Mouse (Mus musculus): ENCODE results near the gene Dppa3.

Dppa3 gene

DNA sequence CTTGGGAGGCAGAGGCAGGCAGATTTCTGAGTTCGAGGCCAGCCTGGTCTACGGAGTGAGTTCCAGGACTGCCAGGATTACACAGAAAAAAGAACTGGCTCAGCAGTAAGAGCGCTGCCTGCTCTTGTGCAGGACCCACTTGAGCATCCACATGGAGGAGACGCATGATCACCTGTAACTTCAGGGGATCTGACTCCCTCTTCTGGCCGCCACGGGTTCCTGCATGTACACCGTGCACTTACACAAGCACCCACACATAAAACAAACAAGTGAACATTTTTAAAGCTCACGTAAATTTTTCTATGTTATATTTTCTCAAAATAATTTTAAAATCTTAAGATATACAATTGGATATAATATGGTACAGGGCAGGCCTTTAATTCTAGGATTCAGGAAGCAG lies 20.7 kb upstream of the Dppa3 start:
- ChIA-PET CTCF (interaction anchor here in 3 of 4 experiments (0.6 to 3.6 kb wide), 15 partner anchors 8 to 273 kb away, joined by 3 to 24 read pairs (median 4); no protein-coding TSS in a partner anchor), POLR2A (interaction anchor here in 3 of 4 experiments (0.6 to 10.4 kb wide), 24 partner anchors 9 to 297 kb away, joined by 3 to 257 read pairs (median 6); partner anchors contain the start of genes Dppa3 (in 2 of the 3), M6pr (in 1 of the 3) and Phc1 (in 1 of the 3))

DNA sequence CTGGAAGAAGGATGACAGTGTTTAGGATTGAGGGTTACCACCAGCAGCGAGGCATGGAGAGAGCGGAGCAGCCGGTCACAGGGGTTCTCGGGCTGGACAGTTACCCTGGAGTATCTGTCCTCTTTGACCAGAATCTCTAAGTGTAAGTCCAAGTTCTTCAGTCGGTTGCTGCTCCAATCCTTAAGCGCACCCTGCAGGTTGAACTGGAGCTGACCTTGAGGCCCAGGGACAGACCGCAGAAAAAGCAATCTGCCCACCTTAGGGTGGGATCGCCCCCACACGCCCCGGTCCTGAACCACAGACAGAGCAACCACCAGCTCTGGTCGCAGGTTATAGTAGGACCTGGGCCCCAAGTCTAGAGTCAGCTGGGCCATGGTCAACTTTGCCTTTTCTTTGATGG lies 19.5 kb upstream of the Dppa3 start:
- CTCF ChIA-PET, result interaction anchor here in 3 of 4 experiments (0.5 to 3.6 kb wide), 5 partner anchors 12 to 62 kb away, joined by 3 to 24 read pairs (median 7); no protein-coding TSS in a partner anchor

DNA sequence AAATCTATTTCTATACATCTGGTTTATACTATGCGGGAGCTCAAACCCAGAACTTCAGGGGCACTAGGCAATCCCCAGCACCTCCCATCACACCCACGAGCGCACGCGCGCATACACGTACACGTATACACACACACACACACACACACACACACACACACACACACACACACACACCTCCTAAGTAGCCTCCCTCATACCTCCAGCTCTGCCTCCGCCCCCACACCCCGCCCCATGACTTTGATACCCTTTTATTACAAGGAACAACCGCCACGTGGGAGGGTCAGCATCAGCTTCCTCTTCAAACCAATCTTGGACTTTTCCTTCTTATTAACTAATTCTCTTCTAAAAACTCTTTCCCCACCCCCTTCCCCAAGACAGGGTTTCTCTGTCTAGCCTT lies 18.5 kb upstream of the Dppa3 start:
- ChIA-PET CTCF (interaction anchor here in 3 of 4 experiments (0.6 to 3.6 kb wide), 9 partner anchors 12 to 1815 kb away, joined by 3 to 24 read pairs (median 6); no protein-coding TSS in a partner anchor), POLR2A (interaction anchor here (0.5 to 10.4 kb wide), 144 partner anchors 8 to 1885 kb away, joined by 3 to 257 read pairs (median 6); partner anchors contain the start of genes Dppa3 (in 3 of the 4), Nanog (in 3 of the 4), Phc1 (in 3 of the 4) and Aicda (in 1 of the 4))

More for the DNA sequence above, 19.5 kb upstream of the Dppa3 start:
- POLR2A ChIA-PET, result interaction anchor here (0.6 to 10.4 kb wide), 48 partner anchors 8 to 298 kb away, joined by 3 to 257 read pairs (median 14); partner anchors contain the start of genes Phc1 (in 3 of the 4), Dppa3 (in 2 of the 4), Nanog (in 2 of the 4) and M6pr (in 1 of the 4)

- ChIA-PET POLR2A (interaction anchor here (0.6 to 10.4 kb wide), 167 partner anchors 7 to 1884 kb away, joined by 3 to 257 read pairs (median 5); partner anchors contain the start of genes Dppa3 (in 3 of the 4), Nanog (in 3 of the 4), Phc1 (in 3 of the 4) and Necap1 (in 2 of the 4)), CTCF (interaction anchor here (0.5 to 3.6 kb wide), 19 partner anchors 15 to 1107 kb away, joined by 3 to 24 read pairs (median 4); partner anchors contain the start of gene Dppa3 (in 1 of the 4))
Observed at GRCm38 (mm10) chr6:122608434-122609376, 17.5 kb upstream of the Dppa3 start.

- POLR2A ChIA-PET, result interaction anchor here (0.5 to 10.4 kb wide), 111 partner anchors 7 to 1414 kb away, joined by 3 to 257 read pairs (median 8); partner anchors contain the start of genes Dppa3 (in 3 of the 4), Nanog (in 3 of the 4), Phc1 (in 3 of the 4) and Apobec1 (in 1 of the 4)
- CTCF ChIA-PET, result interaction anchor here in 3 of 4 experiments (0.6 to 2.3 kb wide), 11 partner anchors 14 to 274 kb away, joined by 3 to 15 read pairs (median 5); partner anchors contain the start of gene Dppa3 (in 1 of the 3)
Observed at GRCm38 (mm10) chr6:122609377-122609728, 16.9 kb upstream of the Dppa3 start.

DNA sequence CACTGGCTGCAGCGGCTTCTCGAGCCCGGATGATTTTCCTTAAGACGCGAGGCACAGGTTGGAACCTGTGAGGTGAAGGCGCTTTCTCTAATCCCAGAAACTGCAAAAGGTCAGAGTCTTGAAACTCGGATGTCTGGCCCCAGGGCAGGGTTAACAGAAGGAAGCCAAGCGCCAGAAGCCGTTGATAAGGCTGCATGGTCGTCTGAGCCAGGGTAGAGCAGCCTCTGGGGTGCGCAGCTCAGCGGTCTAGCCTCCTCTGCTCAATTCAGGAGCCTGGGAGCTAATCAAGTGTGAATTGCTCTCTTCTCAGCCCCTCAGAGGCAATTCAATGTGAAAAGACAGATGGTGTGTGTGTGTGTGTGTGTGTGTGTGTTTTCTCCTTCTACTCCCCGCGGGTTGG lies 16.4 kb upstream of the Dppa3 start, which contains the start of gene Gdf3:
TSS of gene Gdf3 (minus strand) at position 317 of the 400 bp plus-strand sequence.
- POLR2A ChIA-PET, result interaction anchor here (0.5 to 10.4 kb wide), 92 partner anchors 8 to 1415 kb away, joined by 3 to 257 read pairs (median 10); partner anchors contain the start of genes Dppa3 (in 3 of the 4), Nanog (in 3 of the 4), Phc1 (in 3 of the 4) and Apobec1 (in 2 of the 4)

DNA sequence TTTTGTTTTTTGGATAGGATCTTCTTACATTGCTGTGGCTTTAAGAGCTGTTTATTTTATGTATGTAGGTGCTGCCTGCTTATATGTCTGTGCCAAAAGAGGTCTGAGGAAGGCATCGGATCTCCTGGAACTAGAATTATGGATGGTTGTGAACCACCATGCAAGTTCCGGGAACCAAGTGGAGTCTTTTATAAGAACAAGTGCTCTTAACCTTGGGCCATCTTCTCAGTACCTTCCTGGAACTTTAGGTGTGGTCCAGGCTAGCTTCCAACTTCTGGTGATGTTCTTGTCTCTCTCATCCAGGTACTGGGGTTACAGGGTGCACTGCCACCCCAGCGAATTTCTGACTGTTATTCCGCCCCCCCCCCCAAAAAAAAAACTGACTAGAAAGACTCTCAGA lies 13.8 kb upstream of the Dppa3 start:
- POLR2A ChIA-PET, result interaction anchor here in 2 of 4 experiments (0.6 to 10.4 kb wide), 7 partner anchors 10 to 90 kb away, joined by 3 to 257 read pairs (median 12); partner anchors contain the start of genes Dppa3 (in 2 of the 2) and Apobec1 (in 1 of the 2)

More for the DNA sequence above, 16.4 kb upstream of the Dppa3 start, which contains the start of gene Gdf3:
- CTCF ChIA-PET, result interaction anchor here in 3 of 4 experiments (0.6 to 2.3 kb wide), 11 partner anchors 14 to 274 kb away, joined by 3 to 15 read pairs (median 4); partner anchors contain the start of gene Dppa3 (in 1 of the 3)

GRCm38 (mm10) chr6:122614047-122614446 lies 12.2 kb upstream of the Dppa3 start:
- ChIA-PET CTCF (interaction anchor here (0.6 to 2.2 kb wide), 43 partner anchors 9 to 1043 kb away, joined by 3 to 17 read pairs (median 4); partner anchors contain the start of genes Dppa3 (in 2 of the 4), Aicda (in 1 of the 4), Apobec1 (in 1 of the 4) and Rimklb (in 1 of the 4)), POLR2A (interaction anchor here in 3 of 4 experiments (0.6 to 10.4 kb wide), 16 partner anchors 8 to 115 kb away, joined by 3 to 243 read pairs (median 4); partner anchors contain the start of genes Apobec1 (in 1 of the 3) and Dppa3 (in 1 of the 3))

More for the DNA sequence above, 13.8 kb upstream of the Dppa3 start:
- CTCF ChIA-PET, result interaction anchor here in 1 of 4 experiments (0.7 kb wide), 1 partner anchor 309 kb away, joined by 5 read pairs; no protein-coding TSS in a partner anchor

DNA sequence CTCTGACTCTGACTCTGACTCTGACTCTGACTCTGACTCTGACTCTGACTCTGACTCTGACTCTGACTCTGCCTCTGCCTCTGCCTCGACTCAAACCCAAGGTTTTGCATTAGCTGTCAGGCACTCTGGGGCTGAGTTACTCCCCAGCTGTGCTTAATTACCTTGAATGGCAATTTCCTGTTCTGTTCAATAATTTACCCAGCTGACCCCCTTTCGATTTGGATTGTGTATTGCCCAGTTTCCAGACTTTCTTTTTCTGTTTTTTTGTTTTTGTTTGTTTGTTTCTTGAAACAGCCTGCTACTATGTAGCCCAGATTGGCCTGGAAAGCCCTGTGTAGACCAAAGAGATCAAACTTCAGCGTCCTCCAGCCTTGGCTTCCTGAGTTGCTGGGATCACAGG lies 10.2 kb upstream of the Dppa3 start:
- ChIA-PET CTCF (interaction anchor here in 1 of 4 experiments (0.6 kb wide), 1 partner anchor 16 kb away, joined by 3 read pairs; no protein-coding TSS in a partner anchor), POLR2A (interaction anchor here in 1 of 4 experiments (1.4 kb wide), 1 partner anchor 9 kb away, joined by 6 read pairs; no protein-coding TSS in a partner anchor)

DNA sequence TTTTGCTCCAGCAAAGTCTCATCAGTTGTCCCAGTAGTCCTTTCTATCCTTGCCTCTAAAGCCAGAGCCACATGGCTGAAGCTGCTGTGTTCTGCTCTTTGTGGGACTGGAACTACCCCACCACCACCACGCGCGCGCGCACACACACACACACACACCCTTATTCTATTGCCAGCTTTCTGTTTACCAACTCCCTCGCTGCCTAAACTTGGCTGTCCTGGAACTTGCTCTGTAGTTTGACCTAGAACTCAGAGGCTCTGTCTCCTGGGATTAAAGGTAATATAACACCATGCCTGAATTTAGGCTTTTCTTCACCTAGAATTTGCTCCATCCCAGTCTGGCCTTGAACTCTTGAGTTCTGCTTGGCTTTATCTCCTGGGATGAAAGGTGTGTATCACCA lies 5.1 kb upstream of the Dppa3 start:
- ChIA-PET POLR2A (interaction anchor here in 2 of 4 experiments (0.6 to 13.2 kb wide), 5 partner anchors 10 to 1356 kb away, joined by 3 to 257 read pairs (median 4); partner anchors contain the start of gene Gdf3 (in 2 of the 2)), CTCF (interaction anchor here in 1 of 4 experiments (0.8 kb wide), 1 partner anchor 59 kb away, joined by 3 read pairs; no protein-coding TSS in a partner anchor)

GRCm38 (mm10) chr6:122624480-122624879 lies 1.7 kb upstream of the Dppa3 start:
- ChIA-PET POLR2A (interaction anchor here (0.6 to 15.9 kb wide), 35 partner anchors 8 to 316 kb away, joined by 3 to 257 read pairs (median 4); partner anchors contain the start of genes Gdf3 (in 4 of the 4), Apobec1 (in 2 of the 4), M6pr (in 1 of the 4) and Nanog (in 1 of the 4)), CTCF (interaction anchor here in 2 of 4 experiments (0.6 to 1.8 kb wide), 12 partner anchors 9 to 68 kb away, joined by 3 to 11 read pairs (median 4); no protein-coding TSS in a partner anchor)

DNA sequence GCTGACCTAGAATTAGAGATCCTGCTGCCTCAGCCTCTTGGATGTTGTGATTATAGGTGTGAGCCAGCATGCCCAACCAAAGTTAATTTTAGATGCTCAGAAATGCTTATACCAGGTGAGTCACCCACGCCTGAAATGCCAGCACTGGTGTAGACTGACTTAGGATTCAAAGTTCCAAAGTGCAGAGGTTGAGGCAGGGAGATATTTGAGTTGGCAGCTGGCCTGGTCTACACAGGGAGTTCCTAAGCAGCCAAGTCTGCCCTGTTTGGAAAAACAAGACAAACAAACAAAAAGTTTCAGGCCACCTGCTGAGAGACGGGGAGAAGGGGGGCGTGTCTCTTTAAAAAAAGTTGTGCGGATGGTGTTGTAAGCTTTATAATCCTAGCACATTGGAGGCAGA lies 1.1 kb upstream of the Dppa3 start:
- ChIA-PET POLR2A (interaction anchor here (0.6 to 15.9 kb wide), 35 partner anchors 9 to 317 kb away, joined by 3 to 257 read pairs (median 4); partner anchors contain the start of genes Gdf3 (in 4 of the 4), Apobec1 (in 2 of the 4), M6pr (in 1 of the 4) and Nanog (in 1 of the 4)), CTCF (interaction anchor here in 3 of 4 experiments (0.5 to 1.8 kb wide), 11 partner anchors 8 to 117 kb away, joined by 3 to 17 read pairs (median 4); no protein-coding TSS in a partner anchor)

DNA sequence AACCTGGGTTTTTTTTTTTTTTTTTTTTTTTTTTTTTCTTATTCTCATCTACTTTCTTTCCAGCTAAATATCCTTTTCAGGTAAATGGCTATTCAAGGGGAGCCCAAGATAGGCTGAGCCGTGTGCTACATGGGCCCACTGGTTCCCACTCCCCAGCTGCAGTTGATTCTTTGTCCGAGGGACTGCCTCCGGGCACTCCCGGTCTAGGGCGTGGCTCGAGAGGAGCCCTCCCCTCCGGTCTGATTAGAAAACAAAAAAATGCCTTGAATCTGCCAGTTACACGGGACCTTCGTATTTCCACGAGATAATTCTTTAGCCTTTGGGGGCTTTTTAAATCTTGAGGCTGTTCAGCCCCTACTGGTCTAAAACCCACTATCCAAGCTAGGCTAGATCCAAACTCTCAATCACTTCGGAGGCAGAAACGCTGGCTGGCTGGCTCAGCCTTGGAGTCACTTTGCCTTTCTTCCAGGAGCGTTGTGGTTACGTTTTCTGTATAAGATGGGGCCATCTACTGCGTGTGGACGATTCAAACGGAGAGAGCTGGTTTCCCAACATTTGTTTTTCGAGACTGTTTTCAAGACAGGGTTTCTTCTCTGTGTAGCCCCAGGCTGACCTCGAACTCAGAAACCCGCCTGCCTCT lies 1.4 kb downstream of the Dppa3 start:
- ChIA-PET CTCF (interaction anchor here in 3 of 4 experiments (0.5 to 1.9 kb wide), 13 partner anchors 14 to 1915 kb away, joined by 3 to 12 read pairs (median 5); partner anchors contain the start of gene Gdf3 (in 1 of the 3)), POLR2A (interaction anchor here (0.5 to 15.9 kb wide), 31 partner anchors 8 to 286 kb away, joined by 3 to 257 read pairs (median 3); partner anchors contain the start of gene Gdf3 (in 3 of the 4))

DNA sequence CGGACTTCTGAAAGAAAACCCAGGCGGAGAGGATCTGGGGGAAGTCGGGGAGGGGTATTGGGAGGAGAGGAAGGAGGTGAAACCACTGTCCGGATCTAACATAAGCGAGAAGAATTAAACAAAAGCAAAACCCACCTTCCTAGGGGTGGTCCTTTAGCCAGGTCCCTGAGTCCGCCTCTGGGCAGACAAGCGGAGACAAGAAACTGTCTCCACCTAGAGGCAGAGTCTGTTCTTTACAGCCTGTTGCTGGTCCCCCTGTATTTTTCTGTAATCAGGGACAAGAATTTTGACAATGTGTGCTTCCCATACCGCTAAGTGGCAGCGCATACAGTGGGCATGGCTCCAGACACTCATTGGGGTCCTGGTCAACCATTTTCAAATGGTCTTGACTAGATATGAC lies 7.2 kb downstream of the Dppa3 start:
- CTCF ChIA-PET, result interaction anchor here (0.5 to 2.1 kb wide), 8 partner anchors 9 to 144 kb away, joined by 3 to 8 read pairs (median 4); no protein-coding TSS in a partner anchor
- POLR2A ChIA-PET, result interaction anchor here in 3 of 4 experiments (0.5 to 15.9 kb wide), 7 partner anchors 10 to 259 kb away, joined by 3 to 243 read pairs (median 3); partner anchors contain the start of gene Gdf3 (in 2 of the 3)

- POLR2A ChIA-PET, result interaction anchor here (0.6 to 15.9 kb wide), 7 partner anchors 9 to 81 kb away, joined by 3 to 243 read pairs (median 5); partner anchors contain the start of genes Gdf3 (in 2 of the 4) and Dppa3 (in 1 of the 4)
- CTCF ChIA-PET, result interaction anchor here (0.5 to 2.0 kb wide), 9 partner anchors 8 to 1946 kb away, joined by 3 to 7 read pairs (median 3); no protein-coding TSS in a partner anchor
Observed at GRCm38 (mm10) chr6:122635315-122635714, 9.1 kb downstream of the Dppa3 start.
